Mouse (Mus musculus) gastrocnemius, postnatal 25 days (tissue): ENCODE data around the gene Myh9. TPM values are rescaled to one million over a fixed set of nuclear protein-coding genes. Genes with fewer than 3 reads are reported as not detected.

Experiments used
- total RNA-seq, 2 experiments: library from RNA; stranded (reverse); gene quantifications; 1 replicate in 1 of 2; 2 replicates in 1 of 2; pipeline ENCODE4 v1.2.3; 2021

Myh9 gene
- total RNA-seq, 2 experiments from 2014 or later, result 51.0 to 72.0 TPM

Other genes starting within 250 kb of the Myh9 start
- gene Apol10b, start 246.1 kb downstream of the Myh9 start, total RNA-seq, result under 1 TPM; 0.43 to 0.64 TPM
- not detected for gene Gm36245, start 242.9 kb downstream of the Myh9 start, total RNA-seq
- gene Apol11b, start 198.9 kb downstream of the Myh9 start, total RNA-seq, result under 1 TPM in 1 of 2 experiments, not detected in 1; 0.27 TPM
- gene Apol7e, start 143.3 kb downstream of the Myh9 start, total RNA-seq, result under 1 TPM; 0.24 to 0.28 TPM
- gene Apol9b, start 113.1 kb downstream of the Myh9 start, total RNA-seq, result not detected
- under 1 TPM in 1 of 2 experiments, not detected in 1; 0.21 TPM for gene Apol8, start 85.2 kb downstream of the Myh9 start, total RNA-seq
- 100 to 1,000 TPM; 210 to 254 TPM for gene Txn2, start 86.8 kb upstream of the Myh9 start, total RNA-seq
- under 1 TPM; 0.54 to 0.86 TPM for gene Foxred2, start 114.5 kb upstream of the Myh9 start, total RNA-seq
- gene Eif3d, start 128.6 kb upstream of the Myh9 start, total RNA-seq, result 10 to 100 TPM; 52.8 to 52.9 TPM